Mouse (Mus musculus) E14TG2a.4 (cell line): ENCODE results near the gene Bcar1.

Experiments used
- CTCF ChIP-seq: conservative IDR thresholded peaks from 2 replicates; pipeline ENCODE4 v1.5.1; 2014; ENCODE audit warnings: low read length
- NANOG ChIP-seq: IDR thresholded peaks from 2 replicates; pipeline ENCODE4 v1.6.1; 2014; ENCODE audit warnings: borderline replicate concordance, low read length, mixed read lengths
- POU5F1 ChIP-seq: IDR thresholded peaks from 2 replicates; pipeline ENCODE4 v1.6.1; 2014; ENCODE audit warnings: low read length, borderline replicate concordance

- TF ChIP-seq CTCF = peak; percentile 58
- TF ChIP-seq POU5F1 = no peak
- no peak for TF ChIP-seq NANOG
Observed at GRCm38 (mm10) chr8:111680423-111681028, 63.1 kb downstream of the Bcar1 start.
